Mouse (Mus musculus) common myeloid progenitor, adult 5-6 weeks (primary cell): ENCODE measurements around the gene Syngr1. TPM values are rescaled to one million over a fixed set of nuclear protein-coding genes. Genes with fewer than 3 reads are reported as not detected.
"Not testable (repeated sequence)": the region's sequence is repeated elsewhere in the genome, so short reads cannot be mapped to it uniquely, and the experiment has no call there.

Experiments
- ATAC-seq: replicated peaks from 2 replicates; pipeline ENCODE4 v1.8.0; 2016; ENCODE audit warnings: low read depth, mild to moderate bottlenecking, moderate TSS enrichment, inconsistent platforms; ENCODE audit not compliant: poor library complexity, severe bottlenecking
- total RNA-seq: library from RNA; stranded (forward); fragments of 200-1000, 187-1606 nt; gene quantifications from 2 replicates; pipeline ENCODE4 v1.2.3, GENCODE M21; 2017

The Syngr1 gene
- total RNA-seq, 1 experiment from 2014 or later = 6.1 TPM

DNA sequence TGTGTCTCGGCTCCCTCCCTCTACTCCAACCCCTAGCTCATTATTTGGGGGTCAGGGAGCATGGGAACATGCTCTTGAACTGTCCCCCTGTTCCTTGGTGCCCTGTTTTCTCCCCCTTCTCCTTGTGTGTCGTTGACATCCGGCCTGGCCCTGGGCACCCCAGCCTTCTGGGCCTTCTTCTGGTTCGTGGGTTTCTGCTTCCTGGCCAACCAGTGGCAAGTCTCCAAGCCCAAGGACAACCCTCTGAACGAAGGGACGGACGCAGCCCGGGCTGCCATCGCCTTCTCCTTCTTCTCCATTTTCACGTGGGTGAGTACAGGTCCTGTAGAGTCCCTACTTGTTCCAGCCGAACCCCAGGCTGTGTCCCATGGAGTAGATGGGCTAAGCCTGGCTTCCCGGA is 20.3 kb downstream of the Syngr1 start:
- ATAC-seq = peak; percentile 63

DNA sequence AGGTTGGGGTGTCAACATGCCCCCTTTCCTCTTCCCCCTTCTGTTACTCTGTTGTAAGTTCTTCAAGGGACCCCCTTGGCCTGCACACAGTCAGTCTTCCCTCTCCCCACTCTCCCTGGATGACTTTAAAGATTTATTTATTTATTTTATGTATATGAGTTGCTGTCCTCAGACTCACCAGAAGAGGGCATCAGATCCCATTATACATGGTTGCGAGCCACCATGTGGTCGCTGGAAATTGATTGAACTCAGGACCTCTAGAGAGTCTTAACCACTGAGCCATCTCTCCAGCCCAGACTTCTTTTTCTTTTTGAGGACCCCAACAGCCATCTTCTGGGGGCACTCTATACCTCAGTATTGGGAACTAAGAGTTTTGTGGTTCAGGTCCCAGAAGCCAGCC is 21.4 kb downstream of the Syngr1 start:
- no peak for ATAC-seq

DNA sequence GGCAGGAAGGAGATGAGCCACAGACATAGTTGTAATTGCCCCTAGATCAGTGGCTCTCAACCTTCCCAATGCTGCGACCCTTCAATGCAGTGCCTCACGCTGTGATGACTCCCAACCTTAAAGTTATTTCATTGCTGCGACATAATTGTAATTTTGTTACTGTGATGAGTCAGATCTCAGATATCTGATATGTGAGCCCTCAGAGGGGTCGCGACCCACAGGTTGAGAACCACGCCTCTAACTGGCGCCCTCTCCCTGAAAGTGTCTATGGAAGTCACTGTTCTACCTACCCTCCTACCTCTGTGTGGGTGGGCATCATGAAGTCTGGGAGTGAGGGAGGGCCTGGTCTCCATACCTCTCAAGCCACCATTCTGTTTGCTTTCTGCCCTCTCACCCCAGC is 23.3 kb downstream of the Syngr1 start:
- no peak for ATAC-seq

DNA sequence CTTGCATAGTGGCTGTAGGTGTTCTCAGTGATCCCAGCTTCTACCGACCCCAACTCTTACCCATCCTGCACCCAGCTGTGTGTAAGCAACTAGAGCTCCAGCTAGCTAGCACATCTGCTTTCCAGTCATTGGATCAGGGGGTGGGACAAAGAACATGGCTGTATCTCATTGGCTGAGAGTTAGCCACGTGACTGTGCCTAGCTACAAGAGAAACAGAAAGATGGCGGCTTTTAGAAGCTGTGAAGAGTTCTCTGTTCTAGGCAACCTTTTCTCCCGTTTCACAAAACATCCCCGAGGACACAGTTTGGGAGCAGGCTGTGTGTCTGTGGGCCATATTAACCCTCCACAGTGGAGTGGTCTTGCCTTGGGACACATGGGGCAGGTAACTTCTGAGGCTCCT is 24.1 kb downstream of the Syngr1 start:
- ATAC-seq = no peak

DNA sequence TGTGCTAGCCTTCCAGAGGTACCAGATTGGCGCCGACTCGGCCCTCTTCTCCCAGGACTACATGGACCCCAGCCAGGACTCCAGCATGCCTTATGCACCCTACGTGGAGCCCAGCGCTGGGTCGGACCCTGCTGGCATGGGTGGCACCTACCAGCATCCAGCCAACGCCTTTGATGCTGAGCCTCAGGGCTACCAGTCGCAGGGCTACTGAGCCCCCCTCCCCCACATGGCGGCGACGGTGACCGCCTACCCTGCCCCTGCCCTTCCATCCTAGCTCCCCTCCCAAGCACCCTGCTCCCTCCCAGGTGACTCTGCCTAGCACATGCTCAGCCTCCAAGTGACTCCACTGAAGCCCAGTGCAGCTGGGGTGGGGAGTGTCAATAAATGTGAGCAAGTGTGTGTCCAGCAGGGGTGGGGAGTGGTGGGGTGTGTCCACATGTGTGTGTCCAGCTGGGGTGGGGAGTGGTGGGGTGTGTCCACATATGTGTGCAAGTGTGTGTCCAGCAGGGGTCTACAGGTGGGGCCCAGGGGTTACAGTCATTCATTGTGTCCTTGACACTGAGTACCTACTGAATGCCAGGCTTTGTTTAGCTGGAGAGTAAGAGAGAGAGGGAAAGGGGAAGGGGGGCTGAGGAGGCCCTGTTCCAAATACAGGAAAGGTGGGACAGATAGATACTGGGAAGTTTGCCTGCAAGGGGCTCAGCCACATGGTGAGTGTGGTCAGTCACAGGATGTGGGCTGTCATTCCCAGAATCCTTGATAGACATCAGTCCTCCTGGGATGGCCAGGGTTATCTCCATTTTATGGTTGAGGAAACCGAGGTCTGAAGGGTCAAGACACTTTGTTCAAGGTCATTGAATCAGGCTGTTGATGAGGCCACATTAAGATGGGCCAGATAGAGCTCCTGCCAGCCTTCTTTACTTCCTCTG is 25.0 kb downstream of the Syngr1 start:
- ATAC-seq = peak; percentile 40

DNA sequence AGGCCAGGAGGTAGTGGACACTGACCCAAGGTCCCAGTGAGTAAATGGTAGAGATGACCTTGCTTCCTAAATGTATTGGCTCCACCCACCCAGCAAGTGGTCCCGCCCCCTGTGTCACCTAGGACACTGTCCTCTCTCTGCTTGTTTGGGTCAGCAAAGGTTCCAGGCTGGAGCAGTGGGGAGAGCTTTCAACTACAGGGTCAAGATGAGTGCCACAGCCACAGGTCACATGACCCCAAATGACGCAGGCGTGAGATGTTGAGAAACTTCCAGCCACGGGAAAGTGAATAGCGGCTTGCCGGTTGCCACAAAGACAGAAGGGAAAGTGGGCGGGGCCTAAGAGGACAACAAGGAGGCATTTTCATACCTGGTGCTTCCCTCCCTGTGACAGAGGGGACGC is 26.0 kb downstream of the Syngr1 start:
- peak; percentile 42 for ATAC-seq

DNA sequence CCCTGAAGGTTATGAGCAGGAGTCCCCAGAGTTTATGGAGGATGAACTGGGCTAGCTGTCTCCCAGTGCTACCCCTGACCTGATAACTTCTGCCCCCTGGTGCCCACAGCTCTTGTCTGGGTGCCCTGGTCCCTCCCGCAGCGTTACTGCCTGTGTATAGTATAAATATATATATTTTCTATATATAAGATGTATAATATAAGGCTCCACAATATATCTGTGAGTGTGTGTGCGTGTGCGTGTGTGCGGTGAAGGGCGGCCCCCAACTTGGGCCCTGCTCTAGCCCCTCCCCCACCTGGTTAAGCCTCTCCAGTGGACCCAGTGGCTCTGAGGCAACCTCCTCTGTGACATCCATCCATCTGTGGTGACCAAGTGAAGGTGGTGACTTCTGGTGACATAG is 27.9 kb downstream of the Syngr1 start:
- no peak for ATAC-seq

DNA sequence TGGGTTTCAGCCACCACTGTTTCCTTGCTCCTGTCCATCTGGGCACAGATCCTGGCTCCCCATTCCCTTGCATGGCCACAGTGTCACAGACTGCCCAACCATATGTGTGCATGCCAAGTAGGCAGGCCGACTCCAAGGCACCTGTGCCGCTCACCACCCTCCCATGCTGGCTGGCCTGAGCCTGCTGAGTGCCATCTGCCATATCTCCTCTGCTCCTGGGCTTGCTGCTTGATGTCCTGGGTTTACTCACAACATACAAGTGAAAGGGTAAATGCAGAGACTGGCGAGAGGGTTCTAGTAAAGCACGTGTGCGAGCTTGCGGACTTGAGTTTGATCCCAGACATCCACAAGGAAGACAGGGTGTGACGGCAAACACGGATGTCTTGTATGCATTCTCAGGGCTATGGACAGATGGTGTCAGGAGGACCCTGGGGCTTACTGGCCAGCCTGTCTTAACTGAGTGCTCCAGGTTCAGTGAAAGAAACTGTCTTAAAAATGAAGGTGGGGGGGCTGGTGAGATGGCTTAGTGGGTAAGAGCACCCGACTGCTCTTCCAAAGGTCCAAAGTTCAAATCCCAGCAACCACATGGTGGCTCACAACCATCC is 30.7 kb downstream of the Syngr1 start:
- ATAC-seq = no peak

DNA sequence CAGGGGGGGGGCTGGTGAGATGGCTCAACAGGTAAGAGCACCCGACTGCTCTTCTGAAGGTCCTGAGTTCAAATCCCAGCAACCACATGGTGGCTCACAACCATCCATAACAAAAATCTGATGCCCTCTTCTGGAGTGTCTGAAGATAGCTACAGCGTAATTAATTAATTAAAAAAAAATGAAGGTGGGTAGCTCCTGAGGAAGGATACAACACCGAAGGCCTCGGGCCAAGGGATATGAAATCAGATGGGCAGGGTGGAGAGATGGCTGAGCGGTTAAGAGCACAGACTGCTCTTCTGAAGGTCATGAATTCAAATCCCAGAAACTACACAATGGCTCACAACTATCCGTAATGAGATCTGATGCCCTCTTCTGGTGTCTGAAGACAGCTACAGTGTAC is 31.3 kb downstream of the Syngr1 start:
- not testable (repeated sequence) for ATAC-seq

DNA sequence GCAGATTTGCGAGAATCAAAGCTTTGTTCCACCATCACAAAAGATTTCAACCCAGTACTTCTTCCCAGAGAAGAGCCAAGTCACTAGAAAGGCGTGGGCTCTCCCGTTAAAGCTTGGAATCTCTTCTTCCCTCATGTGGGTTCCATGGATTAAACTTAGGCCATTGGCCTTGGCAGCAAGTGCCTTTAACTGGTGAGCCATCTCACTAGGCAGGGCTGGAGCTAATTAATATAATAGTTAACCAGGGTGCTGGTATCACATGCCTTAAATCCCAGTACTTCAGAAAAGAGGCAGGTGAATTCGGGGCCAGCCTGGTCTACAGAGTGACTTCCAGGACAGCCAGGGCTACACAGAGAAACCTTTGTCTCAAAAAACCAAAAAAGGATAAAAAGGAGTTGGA is 33.5 kb downstream of the Syngr1 start:
- ATAC-seq = no peak

DNA sequence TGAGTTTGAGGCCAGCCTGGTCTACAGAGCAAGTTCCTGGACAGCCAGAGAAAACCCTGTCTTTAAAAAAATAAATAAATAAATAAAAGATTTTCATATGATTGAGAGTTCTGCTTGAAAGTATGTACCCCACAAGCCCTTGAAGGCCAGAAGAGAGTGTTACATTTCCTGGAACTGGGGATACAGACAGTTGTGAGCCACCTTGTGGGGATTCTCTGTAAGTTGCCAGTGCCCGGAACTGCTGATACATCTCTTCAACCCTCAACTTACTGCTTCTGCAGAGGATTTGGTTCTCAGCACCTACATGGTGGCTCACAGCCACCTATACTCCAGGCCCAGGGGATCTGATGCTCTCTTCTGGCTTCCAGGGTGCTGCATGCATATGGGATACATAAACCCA is 36.1 kb downstream of the Syngr1 start:
- ATAC-seq = peak; percentile 87

DNA sequence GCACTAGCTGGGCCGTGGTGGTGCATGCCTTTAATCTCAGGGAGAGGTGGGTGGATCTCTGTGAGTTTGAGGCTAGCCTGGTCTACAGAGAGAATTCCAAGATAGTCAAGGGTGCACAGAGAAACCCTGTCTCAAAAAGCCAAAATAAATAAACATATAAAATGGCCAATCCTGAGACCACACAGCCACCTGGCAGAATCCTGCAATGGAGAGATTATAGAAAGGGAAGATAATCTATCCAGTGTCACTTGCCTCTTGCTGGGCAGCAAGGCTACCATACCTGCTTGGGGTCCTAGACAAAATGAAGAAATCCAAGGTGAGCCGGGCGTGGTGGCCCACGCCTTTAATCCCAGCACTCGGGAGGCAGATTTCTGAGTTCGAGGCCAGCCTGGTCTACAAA is 38.8 kb downstream of the Syngr1 start:
- no peak for ATAC-seq

DNA sequence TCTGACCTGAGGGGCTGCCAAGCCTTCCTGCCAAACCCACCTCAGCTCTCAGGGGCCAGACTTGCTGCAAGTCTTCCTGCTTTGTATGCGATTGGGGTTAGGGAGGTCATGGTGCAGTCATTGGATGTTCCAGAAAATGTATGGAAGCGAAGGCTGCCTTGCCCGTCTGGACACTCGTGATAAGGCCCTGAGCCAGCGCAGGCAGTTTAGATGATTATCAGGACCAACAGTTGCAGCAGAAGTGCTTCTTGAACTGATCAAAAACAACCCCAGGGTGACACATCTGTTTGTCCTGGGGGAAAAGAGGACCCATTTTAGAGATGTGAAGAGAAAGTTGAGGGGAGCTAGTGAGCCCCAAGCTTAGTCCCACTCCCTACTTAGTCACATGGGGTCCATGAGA is 39.6 kb downstream of the Syngr1 start:
- no peak for ATAC-seq

DNA sequence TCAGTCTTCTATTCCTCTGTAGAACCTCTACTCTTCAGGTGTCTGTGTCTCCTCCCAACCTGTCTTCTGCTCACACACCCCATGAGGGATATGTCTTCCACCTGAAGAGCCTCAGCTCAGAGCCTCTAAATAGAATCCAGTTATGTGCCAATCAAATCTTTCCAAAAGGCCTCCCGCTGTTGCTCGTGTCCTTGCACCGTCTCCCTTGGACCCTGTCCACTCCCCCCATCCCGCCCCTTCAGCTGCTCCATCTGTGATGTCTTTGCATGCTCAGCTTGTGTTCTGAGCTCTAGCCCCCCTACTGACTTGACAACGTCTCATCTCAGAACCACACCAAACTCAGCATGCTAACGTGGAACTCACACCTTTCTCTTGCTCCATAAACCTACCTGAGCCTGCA is 40.3 kb downstream of the Syngr1 start:
- ATAC-seq = no peak

DNA sequence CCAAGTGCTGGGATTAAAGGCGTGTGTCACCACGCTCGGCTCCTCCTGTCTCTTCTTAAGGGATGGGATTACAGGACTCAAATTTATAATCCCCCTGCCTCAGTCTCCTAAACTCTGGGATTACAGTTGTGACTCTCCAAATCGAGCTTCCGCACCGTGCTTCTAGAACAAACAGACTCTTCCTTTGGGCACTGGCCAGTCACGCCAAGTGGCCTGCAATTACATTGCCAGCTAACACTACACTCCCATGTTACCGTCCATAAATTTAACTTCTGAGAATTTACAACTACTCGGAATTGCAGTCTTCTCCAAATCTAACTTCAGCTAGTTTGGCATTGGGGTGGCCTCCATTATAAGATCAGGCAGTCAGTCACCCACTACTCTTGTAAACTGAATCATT is 41.3 kb downstream of the Syngr1 start:
- no peak for ATAC-seq

DNA sequence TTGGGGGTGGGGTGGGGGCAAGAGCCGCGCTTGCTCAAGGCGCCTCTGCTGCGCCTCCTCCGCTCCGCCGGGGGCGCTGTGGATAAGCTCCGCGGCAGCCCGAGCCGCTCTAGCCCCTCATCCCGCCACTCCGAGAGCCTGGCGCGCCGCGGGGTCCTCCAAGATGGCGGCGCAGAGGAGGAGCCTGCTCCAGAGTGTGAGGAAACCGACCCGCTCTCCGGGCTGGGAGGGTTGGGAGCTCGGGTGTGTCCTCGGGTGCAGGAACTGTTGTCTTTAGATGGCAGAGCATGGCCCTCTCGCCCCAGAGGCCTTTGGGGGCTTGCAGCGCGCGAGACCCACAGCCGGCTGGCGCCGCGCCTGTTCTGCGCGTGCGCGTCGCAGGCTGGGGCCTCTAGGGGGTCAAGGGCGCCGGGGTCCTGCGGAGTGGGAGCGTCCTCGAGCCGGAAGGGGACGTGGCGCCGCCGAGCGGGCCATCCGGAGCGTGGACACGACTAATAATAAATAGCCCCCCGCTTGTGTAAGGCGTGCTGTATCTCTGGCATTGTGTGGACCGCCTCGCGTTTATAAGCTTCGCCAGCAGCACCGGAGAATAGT is 42.0 kb downstream of the Syngr1 start, which contains the start of gene Tab1:
TSS of gene Tab1 (plus strand) at position 135 of the 594 bp plus-strand sequence.
- peak; percentile 81 for ATAC-seq

DNA sequence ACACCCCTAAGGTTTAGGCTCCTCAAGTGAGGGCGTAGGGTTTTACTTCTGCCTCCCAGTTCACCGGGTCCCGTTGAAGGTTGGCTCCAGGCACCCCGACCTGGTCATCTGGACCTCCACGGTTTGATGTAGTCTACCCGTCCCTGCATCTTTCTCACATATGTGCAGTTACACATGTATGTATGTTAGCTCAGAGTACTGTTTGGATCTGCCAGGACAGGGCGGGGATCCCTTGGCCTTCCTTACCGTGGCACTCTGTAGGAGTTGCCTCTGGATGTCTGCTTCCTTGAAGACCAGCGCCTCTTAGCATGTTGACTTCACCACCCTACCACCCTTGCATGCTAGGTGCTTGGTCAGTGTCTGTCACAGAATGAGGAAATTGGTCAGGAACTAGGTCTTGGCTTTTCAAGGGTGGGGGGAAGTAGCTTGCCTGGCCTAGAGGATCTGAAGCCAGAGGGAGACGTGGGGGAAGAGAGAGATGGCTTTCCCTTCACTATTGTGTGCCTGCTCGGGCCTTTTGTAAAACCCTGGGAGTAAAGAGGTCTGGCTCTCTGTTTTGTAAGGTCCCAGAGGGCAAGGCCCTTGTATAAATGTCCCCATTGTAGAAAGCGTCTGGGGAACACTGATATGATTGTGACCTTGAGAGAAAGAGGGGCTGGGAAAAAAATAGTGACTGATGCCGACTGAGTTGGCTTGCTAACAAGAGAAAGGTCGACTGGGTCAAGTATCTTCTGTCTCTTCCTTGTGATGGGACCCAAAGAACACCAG is 42.7 kb downstream of the Syngr1 start:
- peak; percentile 46 for ATAC-seq

DNA sequence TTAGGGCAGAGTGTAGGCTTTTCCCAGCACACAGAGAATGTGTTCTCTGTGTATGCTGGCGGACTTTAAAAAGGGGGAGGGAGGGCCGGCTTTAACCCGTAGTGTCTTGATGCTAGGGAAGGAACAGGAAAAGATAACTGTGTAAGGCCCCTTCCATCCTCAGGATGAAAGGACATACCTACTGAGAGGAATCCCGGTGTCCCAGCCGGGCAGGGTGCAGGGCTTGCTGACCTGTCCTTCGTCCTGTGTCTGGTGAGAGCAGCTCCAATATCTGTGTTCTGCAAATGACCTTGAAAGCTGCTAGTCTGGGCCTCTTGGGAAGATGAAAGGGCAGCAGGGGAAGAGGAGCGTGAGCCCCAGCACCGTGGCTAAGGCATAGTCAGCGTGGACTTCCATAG is 43.3 kb downstream of the Syngr1 start:
- ATAC-seq = no peak

DNA sequence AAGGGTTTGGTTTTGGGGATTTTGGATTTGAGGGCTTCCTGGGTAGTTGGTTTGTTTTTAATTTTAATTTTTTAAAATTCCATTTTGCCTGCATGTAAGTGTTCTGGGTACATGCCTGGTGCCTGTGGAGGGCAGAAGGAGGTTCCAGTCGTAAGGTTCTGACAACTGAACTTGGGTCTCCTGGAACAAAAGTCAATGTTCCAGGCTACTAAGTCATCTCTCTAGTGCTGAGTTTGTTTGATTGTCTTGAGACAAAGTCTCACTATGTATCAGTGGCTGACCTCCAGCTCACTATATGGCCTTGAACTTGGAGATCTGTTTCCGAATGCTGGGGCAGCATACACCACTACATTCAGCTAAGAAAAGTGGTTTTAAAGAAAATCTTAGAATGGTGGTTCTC is 44.4 kb downstream of the Syngr1 start:
- ATAC-seq = no peak

DNA sequence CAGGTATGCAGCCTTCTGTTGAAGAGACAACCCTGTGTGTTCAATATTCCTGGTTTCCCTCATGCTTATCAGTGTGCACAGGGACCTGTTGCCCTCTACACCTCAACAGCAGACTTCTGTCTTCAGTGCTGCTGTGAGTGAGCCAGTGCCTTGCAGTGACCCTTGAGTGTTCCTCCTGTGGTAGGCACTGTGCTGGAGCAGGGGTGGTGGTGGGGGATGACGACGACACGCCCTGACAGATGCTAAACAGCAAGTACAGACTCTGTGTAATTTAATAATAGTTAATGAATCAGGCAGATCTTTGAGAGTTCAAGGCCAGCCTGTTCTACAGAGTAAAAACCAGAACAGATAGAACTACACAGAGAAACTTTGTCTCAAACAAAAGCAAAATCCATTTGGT is 45.5 kb downstream of the Syngr1 start:
- ATAC-seq = no peak
